Mouse (Mus musculus) MEL (cell line): ENCODE results near the gene Olfr1045.

Experiments used
- CTCF ChIP-seq, 3 experiments: IDR thresholded peaks in 2 of 3; conservative IDR thresholded peaks in 1 of 3; 2 replicates each; pipeline ENCODE4 v1.5.1; 2011 to 2012; ENCODE audit warnings: low read length in 3 of 3, low read depth in 2 of 3, mild to moderate bottlenecking in 2 of 3, improper control_type of control experiment in 1 of 3, inconsistent platforms in 1 of 3, mixed read lengths in 1 of 3, moderate library complexity in 1 of 3; ENCODE audit not compliant: control insufficient read depth in 1 of 3, insufficient read depth in 1 of 3, poor library complexity in 1 of 3, severe bottlenecking in 1 of 3
- GATA1 ChIP-seq: IDR thresholded peaks from 2 replicates; pipeline ENCODE4 v1.6.1; 2011; ENCODE audit warnings: low read depth, low read length, improper control_type of control experiment
- POLR2A ChIP-seq, 2 experiments: IDR thresholded peaks; 2 replicates each; pipeline ENCODE4 v1.6.1; 2011 to 2012; ENCODE audit warnings: low read length in 2 of 2, mild to moderate bottlenecking in 2 of 2, control low read depth in 1 of 2, improper control_type of control experiment in 1 of 2, low read depth in 1 of 2, moderate library complexity in 1 of 2; ENCODE audit not compliant: control insufficient read depth in 1 of 2, insufficient read depth in 1 of 2, poor library complexity in 1 of 2
- POLR2AphosphoS2 ChIP-seq: IDR thresholded peaks from 2 replicates; pipeline ENCODE4 v1.6.1; 2011; ENCODE audit warnings: low read length, improper control_type of control experiment
- RCOR1 ChIP-seq: IDR thresholded peaks from 2 replicates; pipeline ENCODE4 v1.6.1; 2012; ENCODE audit warnings: low read depth, mild to moderate bottlenecking, inconsistent platforms, low read length, improper control_type of control experiment

GRCm38 (mm10) chr2:86177720-86178119 is 25.1 kb downstream of the Olfr1045 start, which contains the start of gene Olfr1044:
- TF ChIP-seq CTCF (IDR thresholded peaks at IDR 0.05 in 2 of 3, conservative IDR thresholded peaks at IDR 0.05 in 1 of 3; ENCODE audit: control insufficient read depth in 1 of 3, insufficient read depth in 1 of 3, low read depth in 2 of 3, low read length in 3 of 3, poor library complexity in 1 of 3, severe bottlenecking in 1 of 3), result no peak
- TF ChIP-seq GATA1, result no peak
- no peak for TF ChIP-seq POLR2A (IDR thresholded peaks at IDR 0.05; ENCODE audit: control insufficient read depth in 1 of 2, insufficient read depth in 1 of 2, low read depth in 1 of 2, low read length in 2 of 2, poor library complexity in 1 of 2)
- no peak for TF ChIP-seq POLR2AphosphoS2
- TF ChIP-seq RCOR1, result no peak
